Mouse (Mus musculus) gastrocnemius, adult 2 months (tissue): ENCODE data around the gene Msto1. TPM values are rescaled to one million over a fixed set of nuclear protein-coding genes. Genes with fewer than 3 reads are reported as not detected.
A peak's percentile ranks its signal among the peaks of the same experiment; 100 is the strongest.
"Not testable (repeated sequence)": the region's sequence is repeated elsewhere in the genome, so short reads cannot be mapped to it uniquely, and the experiment has no call there.

Experiments
- DNase-seq: peaks from one replicate; pipeline ENCODE4 v3.0.0; 2022
- H3K27ac ChIP-seq: fragments of 200-600 bp; 2 replicates; pipeline ENCODE4 v1.8.1; 2022; ENCODE audit warnings: mild to moderate bottlenecking
- H3K4me3 ChIP-seq: fragments of 200-600 bp; 2 replicates; pipeline ENCODE4 v1.8.1; 2022; ENCODE audit warnings: mild to moderate bottlenecking, moderate library complexity
- CTCF ChIP-seq: fragments of 200-600 bp; IDR thresholded peaks from 2 replicates; pipeline ENCODE4 v1.8.1; 2022; ENCODE audit warnings: antibody characterized with exemption, mild to moderate bottlenecking, moderate library complexity
- intact Hi-C: fragments of 180-260 bp; cut with DNase I; formaldehyde crosslinking; loops from one replicate; pipeline ENCODE4 v1.15.1; 2025
- long read RNA-seq, 2 experiments: library from polyadenylated mRNA; stranded (forward); transcript quantifications; one replicate each; pipeline ENCODE4 v2.0.0; 2021
- total RNA-seq, 2 experiments: library from RNA; stranded (reverse); gene quantifications; 2 replicates each; pipeline ENCODE4 v1.2.3; 2021

Msto1 gene
- total RNA-seq = 1 to 10 TPM; 7.0 to 8.6 TPM
- long read RNA-seq, experiment 1, transcript Msto1-202 (14 exons, 1,875 nt) = major isoform, 9 of 16 reads
- long read RNA-seq, experiment 1, partial matches to known transcripts = 0 of 16 reads
- long read RNA-seq, experiment 1, other reads (novel, unspliced or antisense) = 7 of 16 reads
- long read RNA-seq, experiment 2, transcript Msto1-202 (14 exons, 1,875 nt) = major isoform, 15 of 19 reads
- long read RNA-seq, experiment 2, partial matches to known transcripts = 0 of 19 reads
- long read RNA-seq, experiment 2, other reads (novel, unspliced or antisense) = 4 of 19 reads

- Histone ChIP-seq H3K4me3 (peak within 1 kb of the TSS; percentile 73), H3K27ac (peak within 1 kb of the TSS; percentile 95)
- peak; percentile 96 for DNase-seq
- intact Hi-C loops = no loop called here
- 0 out of 2 replicates have a peak, but pooled peaks have one; percentile 1 for TF ChIP-seq CTCF
Measured at GRCm38 (mm10) chr3:88913511-88914383, at the start of gene Msto1. Msto1 (minus strand) TSS chr3:88913999.

- H3K4me3 ChIP-seq, intact Hi-C loops, H3K27ac ChIP-seq, DNase-seq: not testable (repeated sequence)
Measured at GRCm38 (mm10) chr3:88963211-88963610, 49.4 kb upstream of the Msto1 start.

GRCm38 (mm10) chr3:88953736-88954135 lies 39.9 kb upstream of the Msto1 start:
- no peak for TF ChIP-seq CTCF
- Histone ChIP-seq H3K4me3 (no peak overlapping the region), H3K27ac (peak overlapping the region; percentile 38; the same call in 1 of the 2 replicates)
- intact Hi-C loops = loop anchor here (5.0 kb wide), 1 partner anchor 39 kb away; no protein-coding TSS in a partner anchor
- no peak for DNase-seq

GRCm38 (mm10) chr3:88953246-88953645 lies 39.4 kb upstream of the Msto1 start:
- Histone ChIP-seq H3K4me3 (no peak overlapping the region), H3K27ac (peak overlapping the region; percentile 38; the same call in 1 of the 2 replicates)
- no peak for DNase-seq
- no peak for TF ChIP-seq CTCF
- intact Hi-C loops = loop anchor here (5.0 kb wide), 1 partner anchor 39 kb away; no protein-coding TSS in a partner anchor

GRCm38 (mm10) chr3:88951327-88951800 lies 37.6 kb upstream of the Msto1 start:
- Histone ChIP-seq H3K4me3 (peak overlapping the region; percentile 79), H3K27ac (peak overlapping the region; percentile 96)
- no peak for TF ChIP-seq CTCF
- DNase-seq = no peak
- intact Hi-C loops = loop anchor here (5.0 kb wide), 1 partner anchor 41 kb away; no protein-coding TSS in a partner anchor

GRCm38 (mm10) chr3:88950576-88951326 lies 37.0 kb upstream of the Msto1 start, which contains the start of the genes Ash1l and Dap3:
Ash1l (plus strand) TSS chr3:88950622.
Dap3 (minus strand) TSS chr3:88951181.
- intact Hi-C loops = loop anchor here (5.0 kb wide), 1 partner anchor 42 kb away; no protein-coding TSS in a partner anchor
- peak; percentile 54 for TF ChIP-seq CTCF
- DNase-seq = peak; percentile 88

GRCm38 (mm10) chr3:88949786-88950575 lies 36.2 kb upstream of the Msto1 start:
- intact Hi-C loops = loop anchor here (5.0 kb wide), 1 partner anchor 42 kb away; no protein-coding TSS in a partner anchor
- peak; percentile 97 for DNase-seq
- Histone ChIP-seq H3K4me3 (peak overlapping the region; percentile 79), H3K27ac (peak overlapping the region; percentile 96)
- TF ChIP-seq CTCF = no peak

More at GRCm38 (mm10) chr3:88950576-88951326, 37.0 kb upstream of the Msto1 start, which contains the start of the genes Ash1l and Dap3:
- peak within 1 kb of the TSS; percentile 96 for H3K27ac ChIP-seq
- peak within 1 kb of the TSS; percentile 79 for H3K4me3 ChIP-seq

GRCm38 (mm10) chr3:88944109-88944508 lies 30.3 kb upstream of the Msto1 start:
- H3K27ac ChIP-seq = no peak overlapping the region
- TF ChIP-seq CTCF = no peak
- H3K4me3 ChIP-seq = no peak overlapping the region
- no peak for DNase-seq
- intact Hi-C loops = loop anchor here (5.0 kb wide), 1 partner anchor 88 kb away; no protein-coding TSS in a partner anchor

- Histone ChIP-seq H3K4me3 (no peak overlapping the region), H3K27ac (no peak overlapping the region)
- intact Hi-C loops = loop anchor here (5.0 kb wide), 1 partner anchor 90 kb away; no protein-coding TSS in a partner anchor
- DNase-seq = no peak
- no peak for TF ChIP-seq CTCF
Measured at GRCm38 (mm10) chr3:88942316-88942880, 28.6 kb upstream of the Msto1 start.

- Histone ChIP-seq H3K27ac (peak overlapping the region; percentile 17; the same call in 1 of the 2 replicates), H3K4me3 (no peak overlapping the region)
- intact Hi-C loops = loop anchor here (5.0 kb wide), 2 partner anchors 93 to 118 kb away; no protein-coding TSS in a partner anchor
- DNase-seq = no peak
- TF ChIP-seq CTCF = peak; percentile 75
Measured at GRCm38 (mm10) chr3:88939749-88940148, 25.9 kb upstream of the Msto1 start.

GRCm38 (mm10) chr3:88939071-88939470 lies 25.3 kb upstream of the Msto1 start:
- intact Hi-C loops = loop anchor here (5.0 kb wide), 1 partner anchor 118 kb away; no protein-coding TSS in a partner anchor
- DNase-seq = no peak
- no peak overlapping the region for H3K4me3 ChIP-seq
- TF ChIP-seq CTCF = no peak
- H3K27ac ChIP-seq = no peak overlapping the region
